ENCODE assay signal across 12 mouse cellular contexts in the genomic region with DNA sequence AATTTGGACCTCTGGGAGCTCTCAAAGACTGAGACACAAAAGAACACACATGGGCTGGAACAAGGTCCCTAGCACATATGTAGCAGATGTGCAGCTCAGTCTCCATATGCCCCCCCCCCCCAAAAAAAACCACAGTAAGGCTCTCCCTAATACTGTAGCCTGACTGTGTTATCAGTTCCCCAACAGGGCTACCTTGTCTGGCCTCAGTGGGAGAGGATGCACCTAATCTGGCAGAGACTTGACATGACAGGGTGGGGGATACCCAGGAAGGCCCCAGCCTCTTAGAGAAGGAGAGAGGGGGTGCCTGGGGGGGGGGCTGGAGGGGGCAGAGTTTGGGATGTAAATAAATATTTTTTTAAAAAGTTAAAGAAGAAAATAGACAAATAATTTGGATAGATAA.
"Had no signal": no experiment of that assay in that cellular context is flagged by ENCODE, and none has a peak within 500 bp of the region (broad histone marks: within the 10 kb centered on the region; RNA-seq: fewer than 3 reads in every experiment).

No protein-coding gene starts in this region.

- H3K27ac ChIP-seq: kidney, postnatal 0 days; limb, embryonic 13.5 days; midbrain, embryonic 13.5 days had no signal

- ATAC-seq: midbrain, embryonic 13.5 days had no signal

- H3K9me3 ChIP-seq: limb, embryonic 13.5 days; midbrain, embryonic 13.5 days had no signal

- H3K27me3 ChIP-seq: limb, embryonic 13.5 days; midbrain, embryonic 13.5 days had no signal

- H3K9ac ChIP-seq: limb, embryonic 13.5 days; midbrain, embryonic 13.5 days had no signal

- H3K4me3 ChIP-seq: limb, embryonic 13.5 days; midbrain, embryonic 13.5 days had no signal

- H3K4me2 ChIP-seq: limb, embryonic 13.5 days; midbrain, embryonic 13.5 days had no signal

- H3K4me1 ChIP-seq: limb, embryonic 13.5 days; midbrain, embryonic 13.5 days had no signal

- DNase-seq: kidney, adult 11 months; kidney, adult 9 months; kidney, postnatal 36 days; layer of hippocampus, adult 9-11 months; left cerebral cortex, postnatal 4 days; lung, adult 18-20 months; right cerebral cortex, adult 18-20 months; thymus, adult 18-20 months; thymus, postnatal 14 days had no signal
